Mouse (Mus musculus): ENCODE data around the gene Accsl.

The Accsl gene

GRCm38 (mm10) chr2:93873449-93874226 lies 4.7 kb upstream of the Accsl start:
- DNase-seq: no peak

- DNase-seq: no peak
These were observed 3.3 kb upstream of the Accsl start for GRCm38 (mm10) chr2:93872257-93872656.

- no peak for DNase-seq
These were observed 2.5 kb upstream of the Accsl start for GRCm38 (mm10) chr2:93871411-93871925.

DNA sequence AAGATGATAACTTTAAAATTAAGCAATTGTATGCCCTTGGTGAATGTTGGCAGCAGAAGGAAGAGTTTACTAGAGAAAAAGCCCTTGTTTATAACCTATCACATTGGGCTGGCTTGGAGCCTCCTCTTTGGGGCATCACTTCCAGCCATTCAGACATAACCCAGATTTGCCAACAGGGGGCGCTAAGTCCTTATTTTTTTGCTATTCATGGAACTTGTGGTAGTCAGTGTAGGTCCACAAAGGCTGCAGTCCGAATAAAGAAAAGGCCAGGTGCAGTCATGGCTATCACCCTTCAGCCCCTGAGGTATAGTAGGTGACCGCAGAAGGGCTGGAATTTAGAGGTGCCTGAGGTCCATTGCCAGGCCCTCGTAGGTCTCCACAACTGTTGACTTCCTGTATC lies 1.9 kb upstream of the Accsl start:
- DNase-seq: peak; percentile 55

GRCm38 (mm10) chr2:93868566-93868965 lies 391 bp downstream of the Accsl start:
- no peak for DNase-seq

- no peak for DNase-seq
These were observed 5.7 kb downstream of the Accsl start for GRCm38 (mm10) chr2:93863229-93863628.

DNA sequence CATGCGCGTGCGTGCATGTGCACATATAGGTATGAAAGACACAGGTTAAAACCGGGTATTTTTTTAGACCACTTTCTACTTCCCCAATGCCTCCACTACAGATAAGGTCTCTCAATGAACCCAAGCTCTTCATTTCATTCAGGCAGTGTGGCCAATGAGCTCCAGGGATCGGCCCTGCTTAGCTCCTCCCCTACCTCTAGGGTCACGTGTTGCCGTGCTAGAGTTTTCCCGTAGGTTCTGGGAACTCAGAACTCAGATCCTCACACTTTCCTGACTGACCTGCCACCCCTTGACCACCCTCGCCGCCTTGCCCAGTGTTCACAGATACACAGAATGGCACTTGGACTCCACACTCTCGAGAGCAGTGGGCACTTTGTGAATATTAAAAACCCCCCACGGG lies 10.1 kb downstream of the Accsl start:
- no peak for DNase-seq

- DNase-seq: no peak
These were observed 17.7 kb downstream of the Accsl start for GRCm38 (mm10) chr2:93851303-93851702.

DNA sequence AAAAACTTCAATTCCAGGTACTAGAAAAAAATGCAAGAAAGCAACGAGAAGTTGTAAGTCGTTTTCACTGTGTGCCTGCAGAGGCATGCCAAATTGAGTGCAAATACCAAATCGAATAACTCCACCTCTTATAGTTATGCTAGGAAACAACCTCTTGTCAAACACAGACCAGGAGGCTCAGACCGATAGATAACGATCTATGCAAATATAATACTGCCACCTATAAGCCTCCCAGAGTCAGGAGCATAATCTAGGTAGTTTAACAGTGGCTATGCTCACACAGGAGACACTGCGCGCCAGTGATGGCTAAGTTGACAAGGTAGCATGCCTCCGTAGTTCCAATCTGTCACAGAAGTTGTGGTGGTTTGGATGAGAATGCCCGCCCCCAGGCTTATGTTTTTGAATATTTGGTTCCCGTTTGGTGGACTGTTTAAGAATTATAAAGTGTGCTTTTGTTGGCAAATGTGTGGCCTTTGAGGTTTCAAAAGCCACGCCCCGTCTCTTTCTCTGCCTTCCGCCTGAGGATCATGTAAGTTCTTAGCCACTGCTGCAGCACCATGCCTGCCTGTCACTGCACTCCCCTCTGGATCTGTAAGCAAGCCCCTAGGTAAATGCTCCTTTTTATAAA lies 18.5 kb downstream of the Accsl start:
- no peak for DNase-seq

DNA sequence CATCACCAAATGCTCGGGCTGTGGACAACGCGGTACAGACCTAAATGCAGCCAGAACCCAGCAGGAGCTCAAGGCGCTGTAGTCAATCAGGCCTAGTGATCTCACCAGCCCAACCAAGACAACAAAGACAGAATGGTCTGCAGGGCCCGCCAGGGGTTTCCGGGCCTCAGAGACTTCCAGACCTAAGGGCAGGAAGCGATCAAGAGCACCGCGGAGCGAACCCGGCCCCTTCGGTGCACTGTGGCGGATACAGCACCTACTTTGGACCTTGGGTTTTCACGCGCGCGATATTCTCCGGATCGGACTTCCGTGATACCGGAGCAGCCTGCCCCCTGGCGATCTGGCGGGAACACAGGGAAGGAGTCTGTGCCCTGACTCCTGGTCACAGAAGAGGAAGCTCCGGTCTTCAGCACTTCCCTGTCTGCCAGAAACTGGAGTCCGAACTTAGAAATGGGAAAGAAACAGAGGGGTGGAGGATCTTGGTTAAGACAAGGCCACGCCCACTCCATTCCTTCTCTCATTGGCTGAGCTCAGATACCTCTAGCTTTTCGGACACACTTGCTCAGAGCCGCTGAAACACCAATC lies 19.4 kb downstream of the Accsl start, which contains the start of gene Accs:
Accs (minus strand) TSS at position 439 of the 585 bp plus-strand sequence.
- DNase-seq: peak; percentile 71

GRCm38 (mm10) chr2:93841349-93841748 lies 27.6 kb downstream of the Accsl start:
- no peak for DNase-seq

- no peak for DNase-seq
These were observed 28.8 kb downstream of the Accsl start for GRCm38 (mm10) chr2:93840109-93840508.

DNA sequence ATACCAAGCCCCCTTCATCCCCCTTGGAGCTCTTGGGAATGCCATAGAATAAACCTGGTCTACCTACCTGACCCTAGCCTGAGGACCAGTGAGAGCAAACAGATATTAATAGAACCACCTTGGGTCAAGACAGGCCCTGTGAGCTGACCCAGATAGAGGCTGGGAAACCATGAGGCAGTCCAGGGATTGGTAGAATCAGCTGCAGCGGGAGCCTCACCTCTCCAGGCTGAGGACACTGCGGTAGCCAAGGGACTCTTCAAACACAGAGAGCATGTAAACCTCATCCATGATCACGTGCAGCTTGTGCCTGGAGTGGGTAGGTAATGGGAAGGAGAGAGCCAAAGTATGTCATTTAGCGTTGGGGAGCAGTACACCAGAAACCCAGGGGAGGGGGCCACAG lies 30.0 kb downstream of the Accsl start:
- DNase-seq: no peak

GRCm38 (mm10) chr2:93836232-93836785 lies 32.6 kb downstream of the Accsl start:
- DNase-seq: no peak

DNA sequence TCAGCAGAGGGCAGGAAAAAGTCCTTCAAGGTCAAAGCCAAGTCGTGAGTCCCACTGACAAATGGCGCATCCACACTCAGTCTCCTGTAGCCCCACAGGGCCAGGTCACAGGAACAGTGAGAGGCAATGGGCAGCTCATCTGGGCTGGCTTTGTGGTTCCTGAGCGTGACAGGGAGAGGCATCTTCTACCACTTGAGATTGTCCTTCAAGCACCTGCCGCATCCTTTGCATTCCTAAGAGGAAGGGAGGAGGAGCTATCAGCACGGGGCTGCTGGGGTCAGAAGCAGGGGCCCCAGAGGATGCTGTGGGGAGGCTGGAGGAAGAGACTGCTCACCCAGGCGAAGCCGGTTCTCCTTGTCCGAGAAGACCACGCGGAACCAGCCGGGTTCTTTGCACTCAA lies 33.4 kb downstream of the Accsl start:
- DNase-seq: no peak

- DNase-seq: peak; percentile 72
These were observed 45.4 kb downstream of the Accsl start for GRCm38 (mm10) chr2:93823519-93823918.

- peak; percentile 89 for DNase-seq
These were observed 46.8 kb downstream of the Accsl start, which contains the start of gene Ext2 for GRCm38 (mm10) chr2:93822045-93822749. TSS of gene Ext2 (minus strand) at chr2:93822568.

DNA sequence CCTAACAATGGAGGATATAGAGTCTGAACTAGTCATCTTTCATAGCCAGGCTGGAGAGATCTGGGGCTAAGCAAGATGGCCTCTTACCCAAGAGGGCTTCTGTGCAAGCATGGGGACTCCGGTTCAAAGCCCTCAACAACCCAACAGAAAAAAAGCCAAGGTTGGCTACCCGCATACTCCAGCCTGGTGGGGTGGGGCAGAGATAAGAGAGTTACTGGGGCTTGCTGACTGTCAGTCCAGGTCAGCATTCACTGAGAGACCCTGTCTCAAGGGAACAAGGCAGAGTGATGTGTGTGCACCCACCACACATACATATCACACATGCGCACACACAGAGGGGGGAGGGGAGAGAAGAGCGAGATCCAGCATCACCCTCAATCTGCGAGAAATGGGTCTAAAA lies 51.2 kb downstream of the Accsl start:
- no peak for DNase-seq

GRCm38 (mm10) chr2:93813343-93813742 lies 55.6 kb downstream of the Accsl start:
- DNase-seq: peak; percentile 28

DNA sequence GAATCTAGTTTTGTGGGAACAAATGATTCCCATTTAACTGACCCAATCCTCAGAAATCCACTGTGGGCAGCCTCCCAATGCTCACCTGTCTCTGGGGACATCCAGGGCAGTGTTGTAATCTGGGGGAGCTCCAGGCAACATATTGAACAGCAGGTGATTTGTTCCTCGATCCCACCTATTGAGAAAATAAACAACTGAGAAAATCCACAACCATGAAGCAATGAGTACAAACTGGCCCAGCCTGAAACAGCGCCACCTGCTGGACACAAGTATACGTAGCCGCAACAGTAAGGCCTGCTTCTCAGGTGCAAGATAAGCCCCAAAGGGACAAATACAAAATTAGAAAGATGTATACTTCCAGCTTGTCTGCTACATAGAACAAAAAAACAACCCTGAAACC lies 57.1 kb downstream of the Accsl start:
- DNase-seq: peak; percentile 58

- peak; percentile 56 for DNase-seq
These were observed 59.0 kb downstream of the Accsl start for GRCm38 (mm10) chr2:93809931-93810330.

- DNase-seq: peak; percentile 58
These were observed 60.9 kb downstream of the Accsl start for GRCm38 (mm10) chr2:93808071-93808470.

GRCm38 (mm10) chr2:93807440-93807839 lies 61.5 kb downstream of the Accsl start:
- DNase-seq: peak; percentile 18
